Mouse (Mus musculus): ENCODE data around the gene Il18bp. TPM values are rescaled to one million over a fixed set of nuclear protein-coding genes. Genes with fewer than 3 reads are reported as not detected.
"Not testable (repeated sequence)": the region's sequence is repeated elsewhere in the genome, so short reads cannot be mapped to it uniquely, and the experiment has no call there.

The Il18bp gene
- polyA plus RNA-seq, 1 experiment from 2014 or later: 4.8 TPM

DNA sequence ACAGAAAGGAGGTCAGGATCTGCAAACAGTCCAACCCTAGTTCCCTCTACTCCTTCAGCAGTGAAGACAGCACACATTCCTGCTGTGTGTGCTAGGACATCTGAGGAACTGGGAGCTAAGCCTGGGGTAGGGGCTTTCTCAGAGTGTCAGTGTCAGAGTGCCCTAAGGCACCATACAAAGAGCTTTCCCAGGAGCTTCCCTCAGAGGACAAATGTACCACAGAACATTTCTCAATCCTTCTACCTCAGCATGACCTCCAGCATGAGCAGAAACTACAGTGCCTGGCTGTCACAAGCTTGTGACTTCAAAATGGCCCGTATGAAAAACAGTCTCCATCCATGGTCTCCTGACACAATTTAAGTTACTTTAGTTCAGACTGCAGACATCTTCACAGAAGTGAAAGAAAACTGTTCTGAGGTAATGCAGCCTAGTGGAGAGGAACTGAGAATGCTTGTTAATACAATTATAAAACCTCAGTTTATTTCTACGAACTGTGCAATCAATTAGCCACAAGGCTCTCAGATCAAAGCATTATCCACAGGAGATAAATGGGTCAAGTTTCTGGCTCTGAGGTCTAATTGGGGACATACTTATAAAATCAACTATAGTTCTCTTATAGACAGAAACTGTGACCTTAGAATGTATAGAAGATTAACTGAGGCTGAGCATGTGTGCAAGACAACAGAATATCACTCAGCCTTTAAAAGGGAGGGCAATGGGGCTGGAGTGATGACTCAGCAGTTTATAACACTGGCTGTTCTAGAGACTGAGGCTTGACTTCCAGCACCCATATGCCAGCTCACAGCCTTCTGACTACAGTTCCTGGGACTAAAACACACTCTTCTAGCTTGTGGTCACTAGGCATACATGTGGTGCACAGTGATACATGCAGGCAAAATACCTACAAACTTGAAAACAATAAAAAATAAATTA is 7.0 kb upstream of the Il18bp start:
- 91% methylated on average over 2 of the region's 2 CpGs for WGBS
- Histone ChIP-seq H3K9me3 (no peaks in the 10 kb centered on the region), H3K27me3 (no peaks in the 10 kb centered on the region), H3K36me3 (replicated peaks) (peaks cover 78% of the 10 kb centered on the region), H3K4me3 (replicated peaks) (no peak overlapping the region), H3K27ac (no peak overlapping the region), H3K4me1 (no peaks in the 10 kb centered on the region), H3K9ac (no peak overlapping the region), H3K4me2 (no peak overlapping the region)
- no peak for ATAC-seq (ENCODE audit: low FRiP score)

DNA sequence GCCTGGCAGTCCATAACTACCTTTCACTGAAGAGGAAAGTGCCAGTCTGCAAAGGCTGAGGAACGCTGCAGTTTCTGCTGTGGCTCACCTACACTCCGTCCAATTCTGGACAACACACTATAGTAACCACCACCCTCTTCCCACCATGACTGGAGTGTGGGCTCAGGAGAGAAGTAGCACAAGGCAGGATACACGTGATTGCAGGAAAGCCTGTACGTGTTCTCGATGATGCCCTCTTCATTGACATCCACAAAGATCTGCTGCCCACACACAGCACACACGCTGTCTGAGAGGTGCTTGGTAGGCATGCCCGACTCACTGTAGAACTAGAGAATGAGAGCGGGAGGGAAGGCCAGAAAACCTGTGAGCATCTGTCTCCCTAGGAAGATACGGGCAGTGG is 5.3 kb upstream of the Il18bp start:
- H3K27ac ChIP-seq: no peak overlapping the region
- H3K9ac ChIP-seq: no peak overlapping the region
- H3K9me3 ChIP-seq: no peaks in the 10 kb centered on the region
- no peak overlapping the region for H3K4me2 ChIP-seq
- H3K36me3 ChIP-seq (replicated peaks): peaks cover 85% of the 10 kb centered on the region
- WGBS: 95% methylated on average over 9 of the region's 9 CpGs
- no peaks in the 10 kb centered on the region for H3K27me3 ChIP-seq
- no peaks in the 10 kb centered on the region for H3K4me1 ChIP-seq
- ATAC-seq (ENCODE audit: low FRiP score): no peak
- no peak overlapping the region for H3K4me3 ChIP-seq (replicated peaks)

DNA sequence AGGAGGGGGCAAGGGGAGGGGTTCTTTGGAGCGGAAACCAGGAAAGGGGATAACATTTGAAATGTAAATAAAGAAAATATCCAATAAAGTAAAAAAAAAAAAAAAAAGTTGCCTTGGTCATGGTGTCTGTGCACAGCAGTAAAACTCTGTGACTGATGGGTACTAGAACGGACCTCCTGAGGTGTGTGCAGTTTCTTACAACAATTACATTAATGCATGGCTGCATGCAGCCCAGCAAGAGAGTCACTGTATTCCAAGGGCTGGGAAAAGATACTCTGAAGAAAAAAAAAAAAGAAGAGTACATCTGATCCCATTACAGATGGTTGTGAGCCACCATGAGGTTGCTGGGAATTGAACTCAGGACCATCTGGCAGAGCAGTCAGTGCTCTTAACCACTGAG is 2.4 kb upstream of the Il18bp start:
- not testable (repeated sequence) for H3K27me3 ChIP-seq; H3K9ac ChIP-seq; H3K4me3 ChIP-seq (replicated peaks); H3K4me1 ChIP-seq; ATAC-seq (ENCODE audit: low FRiP score); H3K9me3 ChIP-seq; H3K4me2 ChIP-seq; H3K27ac ChIP-seq
- 91% methylated on average over 2 of the region's 2 CpGs for WGBS
- H3K36me3 ChIP-seq (replicated peaks): peaks cover 91% of the 10 kb centered on the region

DNA sequence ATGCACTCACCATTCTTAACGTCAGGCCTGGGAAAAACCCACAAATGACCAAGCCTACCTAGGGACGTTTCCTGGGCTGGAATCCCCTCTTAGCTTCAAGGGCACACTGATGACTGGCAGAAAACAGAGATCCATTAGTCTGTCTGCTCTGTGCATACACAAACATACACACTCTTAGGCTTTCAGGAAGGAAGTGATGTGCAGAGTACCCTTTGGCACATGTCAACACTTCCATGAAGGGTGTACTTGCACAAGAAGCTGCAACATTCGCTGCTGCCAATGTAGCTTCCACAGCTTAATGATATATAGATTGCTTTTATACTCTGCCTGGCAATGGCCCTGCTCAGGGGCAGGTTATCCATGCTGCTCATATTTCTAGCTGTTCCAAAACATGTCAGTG is 872 bp upstream of the Il18bp start:
- ATAC-seq (ENCODE audit: low FRiP score): no peak
- Histone ChIP-seq H3K27me3 (no peaks in the 10 kb centered on the region), H3K4me1 (no peaks in the 10 kb centered on the region), H3K36me3 (replicated peaks) (peaks cover 93% of the 10 kb centered on the region), H3K4me3 (replicated peaks) (no peak overlapping the region), H3K9me3 (no peaks in the 10 kb centered on the region), H3K9ac (no peak overlapping the region), H3K4me2 (no peak overlapping the region), H3K27ac (no peak overlapping the region)
- WGBS: 78% methylated on average over 3 of the region's 3 CpGs

DNA sequence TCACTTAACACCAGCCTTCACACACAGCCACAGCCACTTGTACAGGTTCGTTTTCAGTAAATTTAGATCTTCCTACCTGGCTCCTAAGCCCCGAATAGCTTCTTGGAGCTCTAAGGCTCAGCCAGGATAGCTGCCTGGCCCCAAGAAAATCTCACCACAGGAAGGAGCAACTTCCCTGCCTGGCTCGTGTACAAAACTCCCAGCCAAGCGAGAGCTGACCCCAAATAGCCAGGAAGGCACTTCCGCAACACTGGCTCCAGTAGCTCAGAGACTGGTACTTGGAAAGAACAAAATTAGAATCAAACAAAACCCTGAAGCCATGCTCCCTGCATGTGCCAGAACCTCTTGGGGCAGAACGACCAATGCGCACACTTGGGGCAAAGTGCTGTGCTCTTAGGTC is 456 bp downstream of the Il18bp start:
- H3K4me1 ChIP-seq: no peaks in the 10 kb centered on the region
- no peaks in the 10 kb centered on the region for H3K9me3 ChIP-seq
- WGBS: 88% methylated on average over 7 of the region's 7 CpGs
- H3K9ac ChIP-seq: no peak overlapping the region
- no peak for ATAC-seq (ENCODE audit: low FRiP score)
- H3K27me3 ChIP-seq: no peaks in the 10 kb centered on the region
- H3K27ac ChIP-seq: no peak overlapping the region
- peaks cover 94% of the 10 kb centered on the region for H3K36me3 ChIP-seq (replicated peaks)
- H3K4me3 ChIP-seq (replicated peaks): no peak overlapping the region
- H3K4me2 ChIP-seq: no peak overlapping the region

DNA sequence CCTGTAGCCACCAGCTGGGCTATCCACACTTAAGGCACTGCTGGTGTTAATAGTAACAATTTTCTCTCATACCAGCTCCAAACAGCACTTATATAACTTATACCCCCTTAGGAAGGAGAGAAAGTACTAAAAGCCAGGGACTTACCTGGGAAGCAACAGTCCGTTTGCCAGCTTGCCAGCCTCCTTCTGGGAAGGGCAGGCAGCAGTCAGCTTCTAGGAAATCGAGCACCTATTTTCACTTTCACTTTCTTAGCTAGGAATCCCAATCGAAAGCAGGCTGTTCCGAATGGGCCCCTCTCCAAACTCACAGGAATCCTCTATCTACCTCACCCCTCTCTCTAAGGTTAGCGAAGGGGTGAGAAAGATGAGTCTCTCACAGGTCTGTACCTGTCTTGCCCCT is 1.0 kb downstream of the Il18bp start:
- ATAC-seq (ENCODE audit: low FRiP score): no peak
- Histone ChIP-seq H3K27me3 (no peaks in the 10 kb centered on the region), H3K9me3 (no peaks in the 10 kb centered on the region), H3K4me2 (no peak overlapping the region), H3K36me3 (replicated peaks) (peaks cover 94% of the 10 kb centered on the region), H3K9ac (no peak overlapping the region), H3K4me3 (replicated peaks) (no peak overlapping the region), H3K4me1 (no peaks in the 10 kb centered on the region), H3K27ac (no peak overlapping the region)
- 92% methylated on average over 5 of the region's 5 CpGs for WGBS

DNA sequence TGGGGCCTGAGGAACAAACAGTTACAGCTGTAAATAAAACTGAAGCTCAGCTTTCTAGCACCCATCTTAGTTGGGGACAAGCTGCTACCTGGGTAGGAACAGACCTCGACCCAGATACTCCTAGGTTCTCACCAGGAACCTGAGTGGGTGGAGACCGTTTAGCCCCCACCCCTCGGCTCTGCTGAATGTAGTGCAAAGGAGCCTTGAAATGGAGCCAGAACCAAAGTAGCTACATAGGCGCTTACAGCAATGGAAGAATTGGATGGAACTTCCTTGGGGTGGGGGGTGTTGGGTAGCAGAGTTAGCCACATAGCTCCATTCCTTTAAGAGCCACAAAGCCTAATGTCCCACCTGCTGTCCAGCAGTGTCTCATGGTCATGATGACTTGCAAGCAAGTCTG is 1.6 kb downstream of the Il18bp start:
- Histone ChIP-seq H3K4me1 (no peaks in the 10 kb centered on the region), H3K27me3 (no peaks in the 10 kb centered on the region), H3K9me3 (no peaks in the 10 kb centered on the region), H3K27ac (no peak overlapping the region), H3K36me3 (replicated peaks) (peaks cover 94% of the 10 kb centered on the region), H3K4me3 (replicated peaks) (no peak overlapping the region), H3K9ac (no peak overlapping the region), H3K4me2 (no peak overlapping the region)
- no peak for ATAC-seq (ENCODE audit: low FRiP score)
- WGBS: 91% methylated on average over 4 of the region's 4 CpGs

DNA sequence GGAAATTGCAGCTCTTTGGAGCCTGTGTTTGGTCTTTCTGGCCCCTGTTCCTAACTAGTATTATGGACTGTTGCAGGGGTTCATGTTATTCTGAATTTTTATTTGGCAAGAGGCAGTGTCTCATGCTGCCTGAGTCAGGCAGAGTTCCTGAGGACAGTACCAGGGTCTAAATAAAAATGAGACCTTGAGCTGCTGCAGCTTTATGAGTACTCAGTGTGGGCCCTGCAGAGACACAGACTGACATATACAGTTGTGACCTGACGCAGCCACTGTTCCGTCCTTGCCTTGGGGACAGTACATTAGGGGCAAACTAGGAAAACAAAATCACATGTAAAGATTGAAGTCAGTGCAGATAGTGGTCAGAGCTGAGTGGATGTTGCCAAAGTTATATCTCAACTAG is 3.5 kb downstream of the Il18bp start:
- no peak overlapping the region for H3K27ac ChIP-seq
- no peaks in the 10 kb centered on the region for H3K27me3 ChIP-seq
- no peaks in the 10 kb centered on the region for H3K4me1 ChIP-seq
- H3K4me3 ChIP-seq (replicated peaks): no peak overlapping the region
- H3K4me2 ChIP-seq: no peak overlapping the region
- no peak for ATAC-seq (ENCODE audit: low FRiP score)
- H3K9me3 ChIP-seq: no peaks in the 10 kb centered on the region
- H3K9ac ChIP-seq: no peak overlapping the region
- 91% methylated on average over 2 of the region's 2 CpGs for WGBS
- peaks cover 99% of the 10 kb centered on the region for H3K36me3 ChIP-seq (replicated peaks)

DNA sequence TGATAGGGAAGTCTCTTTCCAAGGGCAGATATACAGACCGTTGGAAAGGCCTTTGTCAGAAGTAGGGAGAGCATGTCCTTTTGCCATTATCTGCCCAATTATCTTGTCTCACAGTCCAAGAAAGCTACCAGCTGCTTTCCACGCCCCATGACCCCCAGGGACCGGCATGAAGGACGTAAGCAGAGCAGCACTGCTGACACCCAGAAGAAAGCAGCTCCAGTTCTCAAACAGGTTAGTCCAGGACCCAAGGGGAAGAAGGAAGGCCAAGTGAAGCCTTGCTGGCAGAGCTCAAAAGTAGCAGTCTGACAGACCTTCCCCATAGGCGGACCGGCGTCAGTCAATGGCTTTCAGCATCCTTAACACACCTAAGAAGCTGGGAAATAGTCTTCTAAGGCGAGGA is 5.1 kb downstream of the Il18bp start:
- no peak overlapping the region for H3K27ac ChIP-seq
- H3K4me2 ChIP-seq: no peak overlapping the region
- H3K9me3 ChIP-seq: no peaks in the 10 kb centered on the region
- no peaks in the 10 kb centered on the region for H3K4me1 ChIP-seq
- H3K27me3 ChIP-seq: no peaks in the 10 kb centered on the region
- H3K9ac ChIP-seq: no peak overlapping the region
- 92% methylated on average over 8 of the region's 8 CpGs for WGBS
- H3K4me3 ChIP-seq (replicated peaks): no peak overlapping the region
- ATAC-seq (ENCODE audit: low FRiP score): no peak
- peaks cover 99% of the 10 kb centered on the region for H3K36me3 ChIP-seq (replicated peaks)

DNA sequence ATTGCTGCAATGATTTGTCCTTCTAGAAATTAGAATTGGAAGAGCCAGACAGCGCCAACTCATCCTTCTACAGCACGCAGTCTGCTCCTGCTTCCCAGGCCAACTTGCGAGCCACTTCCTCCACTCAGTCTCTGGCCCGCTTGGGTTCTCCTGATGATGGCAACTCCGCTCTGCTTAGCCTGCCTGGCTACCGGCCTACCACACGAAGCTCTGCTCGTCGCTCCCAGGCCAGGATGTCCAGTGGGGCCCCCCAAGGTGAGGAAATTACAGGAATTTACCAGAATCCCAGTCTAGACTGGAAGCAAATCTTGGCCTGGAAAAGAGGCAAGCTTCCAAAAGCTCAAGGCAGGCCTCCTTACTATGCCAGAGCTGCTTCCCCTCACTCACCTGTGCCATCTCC is 6.6 kb downstream of the Il18bp start:
- H3K9me3 ChIP-seq: no peaks in the 10 kb centered on the region
- ATAC-seq (ENCODE audit: low FRiP score): no peak
- no peak overlapping the region for H3K27ac ChIP-seq
- H3K4me2 ChIP-seq: no peak overlapping the region
- 94% methylated on average over 9 of the region's 9 CpGs for WGBS
- no peak overlapping the region for H3K9ac ChIP-seq
- no peak overlapping the region for H3K4me3 ChIP-seq (replicated peaks)
- H3K36me3 ChIP-seq (replicated peaks): peaks cover 95% of the 10 kb centered on the region
- no peaks in the 10 kb centered on the region for H3K4me1 ChIP-seq
- H3K27me3 ChIP-seq: no peaks in the 10 kb centered on the region

DNA sequence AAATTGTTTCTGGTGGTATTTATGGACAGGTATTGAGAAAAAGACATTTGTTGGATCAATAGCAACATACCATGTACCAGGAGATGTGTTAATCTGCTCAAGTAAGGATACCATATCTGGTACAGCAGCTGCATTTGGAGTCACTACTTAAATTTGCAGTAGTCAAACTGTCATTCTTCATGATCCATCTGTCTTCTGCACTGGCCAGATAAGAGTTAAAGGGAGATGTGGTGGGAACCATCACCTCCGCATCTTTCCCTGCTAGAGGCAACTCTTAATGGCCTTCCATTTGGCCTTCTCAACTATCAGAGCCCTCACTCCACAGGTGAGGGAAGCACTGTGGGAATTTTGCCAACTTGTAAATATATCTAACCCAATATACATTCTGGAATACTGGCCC is 12.0 kb downstream of the Il18bp start:
- Histone ChIP-seq H3K9ac (no peak overlapping the region), H3K4me1 (no peaks in the 10 kb centered on the region), H3K4me2 (no peak overlapping the region), H3K9me3 (no peaks in the 10 kb centered on the region), H3K27ac (no peak overlapping the region), H3K27me3 (no peaks in the 10 kb centered on the region), H3K36me3 (replicated peaks) (peaks cover 92% of the 10 kb centered on the region), H3K4me3 (replicated peaks) (no peak overlapping the region)
- 91% methylated on average over 1 of the region's 1 CpGs for WGBS
- no peak for ATAC-seq (ENCODE audit: low FRiP score)

DNA sequence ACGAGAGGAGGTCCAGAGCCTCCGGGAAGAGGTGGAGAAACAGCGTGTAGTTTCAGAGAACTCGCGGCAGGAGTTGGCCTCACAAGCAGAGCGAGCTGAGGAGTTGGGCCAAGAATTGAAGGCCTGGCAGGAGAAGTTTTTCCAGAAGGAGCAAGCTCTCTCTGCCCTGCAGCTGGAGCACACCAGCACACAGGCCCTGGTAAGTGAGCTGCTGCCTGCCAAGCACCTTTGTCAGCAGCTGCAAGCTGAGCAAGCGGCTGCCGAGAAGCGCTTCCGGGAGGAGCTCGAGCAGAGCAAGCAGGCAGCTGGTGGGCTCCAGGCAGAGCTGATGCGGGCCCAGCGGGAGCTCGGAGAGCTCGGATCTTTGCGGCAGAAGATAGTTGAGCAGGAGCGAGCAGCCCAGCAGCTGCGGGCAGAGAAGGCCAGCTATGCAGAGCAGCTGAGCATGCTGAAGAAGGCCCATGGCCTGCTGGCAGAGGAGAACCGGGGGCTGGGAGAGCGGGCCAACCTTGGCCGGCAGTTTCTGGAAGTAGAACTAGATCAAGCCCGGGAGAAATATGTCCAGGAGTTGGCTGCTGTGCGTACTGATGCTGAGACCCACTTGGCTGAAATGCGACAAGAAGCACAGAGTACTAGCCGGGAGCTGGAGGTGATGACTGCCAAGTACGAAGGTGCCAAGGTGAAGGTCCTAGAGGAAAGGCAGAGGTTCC is 17.4 kb downstream of the Il18bp start:
- no peak overlapping the region for H3K27ac ChIP-seq
- H3K4me1 ChIP-seq: no peaks in the 10 kb centered on the region
- H3K36me3 ChIP-seq (replicated peaks): peaks cover 94% of the 10 kb centered on the region
- no peak overlapping the region for H3K4me3 ChIP-seq (replicated peaks)
- no peak overlapping the region for H3K4me2 ChIP-seq
- no peaks in the 10 kb centered on the region for H3K27me3 ChIP-seq
- no peaks in the 10 kb centered on the region for H3K9me3 ChIP-seq
- no peak for ATAC-seq (ENCODE audit: low FRiP score)
- 91% methylated on average over 26 of the region's 26 CpGs for WGBS
- no peak overlapping the region for H3K9ac ChIP-seq

DNA sequence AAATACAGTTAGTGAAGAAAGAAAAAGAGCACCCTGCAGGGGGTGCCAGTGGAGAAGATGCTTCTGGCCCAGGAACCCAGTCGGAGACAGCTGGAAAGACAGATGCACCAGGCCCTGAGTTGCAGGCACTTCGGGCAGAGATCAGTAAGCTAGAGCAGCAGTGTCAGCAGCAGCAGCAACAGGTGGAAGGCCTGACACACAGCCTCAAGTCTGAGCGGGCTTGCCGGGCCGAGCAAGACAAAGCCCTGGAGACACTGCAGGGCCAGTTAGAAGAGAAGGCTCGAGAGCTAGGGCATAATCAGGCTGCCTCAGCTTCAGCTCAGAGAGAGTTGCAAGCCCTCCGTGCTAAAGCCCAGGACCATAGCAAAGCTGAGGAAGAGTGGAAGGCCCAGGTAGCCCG is 18.2 kb downstream of the Il18bp start:
- no peak overlapping the region for H3K9ac ChIP-seq
- peaks cover 94% of the 10 kb centered on the region for H3K36me3 ChIP-seq (replicated peaks)
- no peak overlapping the region for H3K4me3 ChIP-seq (replicated peaks)
- no peak overlapping the region for H3K27ac ChIP-seq
- WGBS: 91% methylated on average over 8 of the region's 8 CpGs
- no peak for ATAC-seq (ENCODE audit: low FRiP score)
- no peaks in the 10 kb centered on the region for H3K4me1 ChIP-seq
- no peaks in the 10 kb centered on the region for H3K27me3 ChIP-seq
- no peaks in the 10 kb centered on the region for H3K9me3 ChIP-seq
- H3K4me2 ChIP-seq: no peak overlapping the region
